Mouse (Mus musculus): Measurements from ENCODE around the gene Kcnh7.

The Kcnh7 gene

DNA sequence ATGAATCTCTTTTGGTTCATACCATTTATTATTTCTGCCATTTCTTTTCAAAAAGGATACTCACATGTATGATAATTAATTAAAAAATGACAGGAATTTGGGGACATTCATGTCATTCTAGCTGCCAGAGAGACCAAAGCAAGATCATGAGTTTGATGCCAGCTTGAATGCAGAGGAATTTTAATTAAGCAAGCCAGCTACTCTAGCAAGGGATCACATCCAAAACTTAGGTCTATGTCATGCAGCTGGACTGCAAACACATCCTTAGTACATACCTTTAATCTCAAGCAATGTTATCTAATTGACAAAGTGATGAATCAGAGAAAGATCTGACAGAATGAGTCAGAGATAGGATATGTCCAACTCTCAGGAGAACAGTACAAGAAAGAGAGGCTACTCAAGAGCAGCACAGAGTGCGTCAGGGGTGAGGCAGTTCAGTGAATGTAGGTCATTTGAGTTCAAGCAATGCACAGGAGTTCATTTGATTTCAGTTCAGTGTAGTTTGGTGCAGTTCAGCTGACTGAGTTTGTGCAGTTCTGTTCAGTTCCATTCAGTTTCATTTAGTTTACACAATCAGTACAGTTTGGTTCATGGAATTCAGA lies 248.7 kb downstream of the Kcnh7 start:
- no peak for DNase-seq (ENCODE audit: low spot score)

- no peak for DNase-seq (ENCODE audit: low spot score)
Measured at GRCm38 (mm10) chr2:62928494-62928893, 255.6 kb downstream of the Kcnh7 start.

DNA sequence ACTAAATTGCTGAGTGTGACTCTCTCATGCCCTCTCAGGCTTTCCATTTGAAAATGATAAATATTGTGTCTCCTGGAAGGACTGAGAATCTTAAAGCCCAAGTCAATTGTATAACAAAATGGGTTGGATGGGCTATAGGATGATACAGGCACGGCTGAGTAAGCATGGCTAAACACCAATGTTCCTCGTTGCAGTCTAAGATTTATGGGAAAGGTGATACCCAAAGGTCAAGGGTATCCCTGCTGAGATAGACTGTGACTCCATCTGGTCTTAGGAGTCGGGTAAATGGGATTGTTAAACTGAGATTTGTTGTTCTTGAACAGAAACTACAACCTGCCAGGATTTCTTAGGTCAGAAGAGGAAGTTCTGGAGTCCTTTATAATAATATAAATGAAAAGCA lies 256.0 kb downstream of the Kcnh7 start:
- DNase-seq (ENCODE audit: low spot score): no peak

- no peak for DNase-seq (ENCODE audit: low spot score)
Measured at GRCm38 (mm10) chr2:62923803-62924202, 260.3 kb downstream of the Kcnh7 start.

DNA sequence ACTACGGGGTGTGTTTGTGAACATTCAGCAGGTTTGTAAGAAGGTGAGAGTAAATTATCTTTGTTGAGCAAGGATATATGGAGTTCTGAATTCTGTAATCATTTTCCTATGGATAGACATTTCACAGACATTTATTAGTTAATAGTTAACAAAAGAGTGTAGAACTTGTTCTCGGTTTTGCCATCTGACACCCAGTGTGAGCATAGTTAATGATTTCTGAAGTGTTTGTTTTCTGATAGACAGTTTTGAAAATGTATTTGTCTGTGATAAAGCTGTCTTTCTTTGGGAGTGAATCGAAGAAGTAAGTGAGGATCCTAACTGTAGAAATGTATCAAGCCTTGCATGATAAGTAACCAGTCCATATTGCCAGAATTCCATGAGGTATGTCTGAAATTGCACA lies 276.4 kb downstream of the Kcnh7 start:
- DNase-seq (ENCODE audit: low spot score): no peak

- DNase-seq (ENCODE audit: low spot score): no peak
Measured at GRCm38 (mm10) chr2:62902363-62903353, 281.4 kb downstream of the Kcnh7 start.

- no peak for DNase-seq (ENCODE audit: low spot score)
Measured at GRCm38 (mm10) chr2:62878763-62879162, 305.3 kb downstream of the Kcnh7 start.

- DNase-seq (ENCODE audit: low spot score): no peak
Measured at GRCm38 (mm10) chr2:62855391-62855790, 328.7 kb downstream of the Kcnh7 start.

DNA sequence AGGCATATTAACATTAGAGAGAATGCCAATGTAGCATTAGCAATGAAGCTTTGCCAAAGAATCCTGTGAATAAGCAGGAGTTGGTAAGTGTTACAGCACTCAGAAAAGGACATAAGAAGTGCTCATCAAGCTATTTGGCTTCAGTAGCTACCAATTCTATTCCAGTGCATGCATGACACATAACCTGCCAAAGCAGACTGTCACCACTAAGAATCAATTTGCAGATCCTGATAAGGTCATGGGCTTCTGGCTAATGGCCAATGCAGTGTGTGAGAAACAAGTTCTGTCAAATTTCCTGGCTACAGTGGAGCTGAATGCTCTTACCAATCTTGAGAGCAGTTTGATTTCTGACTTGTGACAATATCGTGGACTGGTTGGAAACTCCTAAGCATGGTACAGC lies 341.5 kb downstream of the Kcnh7 start:
- no peak for DNase-seq (ENCODE audit: low spot score)

DNA sequence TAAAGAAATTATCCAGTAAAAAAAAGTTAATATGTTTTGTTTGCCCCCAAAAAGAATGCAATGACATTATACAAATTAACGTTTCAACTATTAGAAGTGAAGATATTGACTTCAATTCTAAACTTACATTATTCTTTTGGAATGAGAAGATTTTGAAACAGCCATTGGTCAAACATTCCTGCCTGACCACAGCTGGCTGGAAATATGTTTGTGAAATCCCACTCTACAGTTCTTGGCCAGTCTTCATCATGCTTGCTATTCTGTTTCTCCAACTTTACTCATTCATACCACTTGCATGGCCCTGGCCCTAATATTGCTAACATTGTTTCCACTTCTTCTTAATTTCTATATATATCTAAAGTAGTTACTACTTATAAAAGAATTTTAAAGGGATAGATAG lies 349.8 kb downstream of the Kcnh7 start:
- no peak for DNase-seq (ENCODE audit: low spot score)

GRCm38 (mm10) chr2:62819231-62819630 lies 364.9 kb downstream of the Kcnh7 start:
- no peak for DNase-seq (ENCODE audit: low spot score)

DNA sequence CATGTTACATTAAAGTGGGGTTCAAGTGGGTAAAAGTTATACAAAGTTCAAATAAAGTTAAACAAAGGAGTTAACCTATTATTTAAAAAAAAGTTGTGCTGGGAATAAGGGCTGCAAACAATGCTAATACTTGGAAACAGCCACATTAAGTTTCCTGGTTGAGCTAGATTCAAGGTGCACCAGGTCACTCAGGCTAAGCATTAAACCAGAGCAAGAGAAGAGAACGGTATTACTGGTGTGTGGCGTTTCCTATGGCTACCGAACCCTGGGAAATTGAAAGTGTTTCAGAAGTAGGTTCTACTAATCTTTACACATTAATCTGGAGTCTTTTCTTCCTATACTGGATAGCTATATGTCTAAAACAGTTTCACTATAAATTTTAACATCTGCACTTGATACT lies 368.1 kb downstream of the Kcnh7 start:
- DNase-seq (ENCODE audit: low spot score): no peak

GRCm38 (mm10) chr2:62808813-62809212 lies 375.3 kb downstream of the Kcnh7 start:
- no peak for DNase-seq (ENCODE audit: low spot score)

GRCm38 (mm10) chr2:62807476-62807882 lies 376.6 kb downstream of the Kcnh7 start:
- DNase-seq (ENCODE audit: low spot score): no peak

- no peak for DNase-seq (ENCODE audit: low spot score)
Measured at GRCm38 (mm10) chr2:62806931-62807330, 377.2 kb downstream of the Kcnh7 start.

- no peak for DNase-seq (ENCODE audit: low spot score)
Measured at GRCm38 (mm10) chr2:62804030-62804429, 380.1 kb downstream of the Kcnh7 start.

DNA sequence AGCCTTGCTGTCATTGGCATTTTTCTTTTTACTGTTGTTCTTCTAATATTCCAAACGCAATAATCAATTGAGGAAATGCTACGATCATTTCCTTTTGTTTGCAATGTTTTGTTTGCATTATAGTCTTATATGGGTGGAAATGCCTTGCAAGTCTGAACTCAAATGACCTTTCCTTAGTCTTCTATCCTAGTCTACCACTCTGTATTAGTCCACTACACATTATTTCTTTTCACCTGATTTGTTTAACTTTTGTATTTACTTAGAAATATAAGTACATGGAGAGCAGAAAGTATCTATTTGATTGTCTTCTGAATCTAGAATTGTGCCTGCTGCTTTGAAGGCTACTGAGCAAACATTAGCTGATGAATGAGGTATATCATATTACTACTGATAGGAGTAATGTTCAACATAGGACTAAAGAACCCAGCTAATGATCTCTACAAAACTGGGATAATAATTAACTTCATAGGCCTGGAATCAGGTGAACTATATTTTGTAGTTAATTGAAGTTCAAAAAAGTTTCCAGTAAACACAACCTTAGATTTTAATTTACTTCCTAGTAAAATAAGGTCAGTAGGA lies 399.5 kb downstream of the Kcnh7 start:
- no peak for DNase-seq (ENCODE audit: low spot score)

- DNase-seq (ENCODE audit: low spot score): no peak
Measured at GRCm38 (mm10) chr2:62746256-62746655, 437.8 kb downstream of the Kcnh7 start.

DNA sequence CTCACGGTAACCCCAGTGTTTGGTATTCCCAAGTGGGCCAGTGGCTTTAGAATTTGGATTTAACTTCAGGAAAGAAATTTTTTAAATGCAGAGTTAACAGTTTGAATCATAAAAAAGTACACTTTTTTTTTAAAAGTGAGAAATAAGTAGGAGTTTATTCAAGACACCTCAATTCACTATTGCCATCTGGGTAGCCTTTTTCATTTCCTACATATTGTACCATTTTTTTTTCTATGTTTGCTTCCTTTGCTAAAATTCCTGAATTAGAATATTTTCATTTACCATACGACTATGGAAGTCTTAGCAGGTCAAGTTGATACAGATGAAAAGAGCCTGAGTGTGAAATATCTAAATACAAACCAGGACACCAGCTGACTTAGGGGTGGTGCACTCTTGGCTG lies 441.0 kb downstream of the Kcnh7 start:
- no peak for DNase-seq (ENCODE audit: low spot score)

DNA sequence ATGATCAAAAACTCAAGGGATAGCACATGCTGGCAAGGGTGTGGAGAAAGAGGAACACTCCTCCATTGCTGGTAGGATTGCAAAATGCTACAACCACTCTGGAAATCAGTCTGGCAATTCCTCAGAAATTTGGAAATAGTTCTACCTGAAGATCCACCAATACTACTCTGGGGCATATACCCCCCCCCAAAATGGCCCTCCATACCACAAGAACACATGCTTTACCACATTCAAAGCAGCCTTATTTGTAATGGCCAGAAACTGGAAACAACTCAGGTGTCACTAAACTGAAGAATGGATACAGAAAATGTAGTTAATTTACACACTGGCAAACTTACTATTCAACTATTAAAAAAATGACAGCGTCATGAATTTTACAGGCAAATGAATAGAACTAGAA lies 453.4 kb downstream of the Kcnh7 start:
- no peak for DNase-seq (ENCODE audit: low spot score)

- no peak for DNase-seq (ENCODE audit: low spot score)
Measured at GRCm38 (mm10) chr2:62727732-62728131, 456.4 kb downstream of the Kcnh7 start.

GRCm38 (mm10) chr2:62725946-62726345 lies 458.1 kb downstream of the Kcnh7 start:
- DNase-seq (ENCODE audit: low spot score): no peak

GRCm38 (mm10) chr2:62718411-62718810 lies 465.7 kb downstream of the Kcnh7 start:
- no peak for DNase-seq (ENCODE audit: low spot score)

All from ovary, postnatal 14 days (tissue).